Mouse (Mus musculus) CH12.LX (cell line): ENCODE data around the gene Immp2l.

ENCODE experiments used
- BHLHE40 ChIP-seq: IDR thresholded peaks from 2 replicates; pipeline ENCODE4 v1.6.1; 2011; ENCODE audit warnings: mild to moderate bottlenecking, low read depth, low read length, improper control_type of control experiment
- CTCF ChIP-seq, 2 experiments: IDR thresholded peaks in 1 of 2; conservative IDR thresholded peaks in 1 of 2; 2 replicates each; pipeline ENCODE4 v1.5.1; 2011 to 2012; ENCODE audit warnings: low read depth in 2 of 2, low read length in 2 of 2, improper control_type of control experiment in 1 of 2, inconsistent platforms in 1 of 2, mild to moderate bottlenecking in 1 of 2, moderate library complexity in 1 of 2
- EP300 ChIP-seq: IDR thresholded peaks from 2 replicates; pipeline ENCODE4 v1.6.1; 2011; ENCODE audit warnings: low read length, improper control_type of control experiment
- GABPA ChIP-seq: IDR thresholded peaks from 2 replicates; pipeline ENCODE4 v1.6.1; 2012; ENCODE audit warnings: low read depth, low read length, improper control_type of control experiment, inconsistent platforms; ENCODE audit not compliant: insufficient replicate concordance
- MXI1 ChIP-seq: IDR thresholded peaks from 2 replicates; pipeline ENCODE4 v1.6.1; 2011; ENCODE audit warnings: mild to moderate bottlenecking, low read depth, low read length, improper control_type of control experiment
- NRF1 ChIP-seq: IDR thresholded peaks from 2 replicates; pipeline ENCODE4 v1.6.1; 2014; ENCODE audit warnings: low read depth, mild to moderate bottlenecking, inconsistent platforms, low read length, improper control_type of control experiment, moderate library complexity
- POLR2A ChIP-seq: IDR thresholded peaks from 2 replicates; pipeline ENCODE4 v1.6.1; 2011; ENCODE audit warnings: low read depth, mild to moderate bottlenecking, improper control_type of control experiment, low read length
- RCOR1 ChIP-seq: conservative IDR thresholded peaks from 2 replicates; pipeline ENCODE4 v1.6.1; 2012; ENCODE audit warnings: low read depth, mild to moderate bottlenecking, inconsistent platforms, low read length, improper control_type of control experiment
- SMC3 ChIP-seq: IDR thresholded peaks from 2 replicates; pipeline ENCODE4 v1.6.1; 2011; ENCODE audit warnings: low read depth, low read length, improper control_type of control experiment
- UBTF ChIP-seq: IDR thresholded peaks from 2 replicates; pipeline ENCODE4 v1.6.1; 2012; ENCODE audit warnings: low read depth, mild to moderate bottlenecking, inconsistent platforms, low read length, improper control_type of control experiment, moderate library complexity
- ZC3H11A ChIP-seq: IDR thresholded peaks from 2 replicates; pipeline ENCODE4 v1.6.1; 2012; ENCODE audit warnings: low read depth, mild to moderate bottlenecking, inconsistent platforms, low read length, improper control_type of control experiment

- no peak for TF ChIP-seq EP300
- no peak for TF ChIP-seq NRF1
- no peak for TF ChIP-seq UBTF
- TF ChIP-seq GABPA, result no peak
- no peak for TF ChIP-seq CTCF (conservative IDR thresholded peaks at IDR 0.05 in 1 of 2, IDR thresholded peaks at IDR 0.05 in 1 of 2; ENCODE audit: low read depth in 2 of 2, low read length in 2 of 2)
- TF ChIP-seq BHLHE40, result no peak
- TF ChIP-seq POLR2A, result no peak
- no peak for TF ChIP-seq ZC3H11A
- no peak for TF ChIP-seq MXI1
- no peak for TF ChIP-seq SMC3
- TF ChIP-seq RCOR1, result no peak
Observed at GRCm38 (mm10) chr12:41052897-41053296, 29.0 kb downstream of the Immp2l start.
